Mouse (Mus musculus): ENCODE measurements at regions not wholly inside any gene's neighbourhood (a gene's known extent, or its start where the extent isn't known, plus 50 kb on each side); places are given as distances from the start of the nearest gene placed in this dataset.

DNA sequence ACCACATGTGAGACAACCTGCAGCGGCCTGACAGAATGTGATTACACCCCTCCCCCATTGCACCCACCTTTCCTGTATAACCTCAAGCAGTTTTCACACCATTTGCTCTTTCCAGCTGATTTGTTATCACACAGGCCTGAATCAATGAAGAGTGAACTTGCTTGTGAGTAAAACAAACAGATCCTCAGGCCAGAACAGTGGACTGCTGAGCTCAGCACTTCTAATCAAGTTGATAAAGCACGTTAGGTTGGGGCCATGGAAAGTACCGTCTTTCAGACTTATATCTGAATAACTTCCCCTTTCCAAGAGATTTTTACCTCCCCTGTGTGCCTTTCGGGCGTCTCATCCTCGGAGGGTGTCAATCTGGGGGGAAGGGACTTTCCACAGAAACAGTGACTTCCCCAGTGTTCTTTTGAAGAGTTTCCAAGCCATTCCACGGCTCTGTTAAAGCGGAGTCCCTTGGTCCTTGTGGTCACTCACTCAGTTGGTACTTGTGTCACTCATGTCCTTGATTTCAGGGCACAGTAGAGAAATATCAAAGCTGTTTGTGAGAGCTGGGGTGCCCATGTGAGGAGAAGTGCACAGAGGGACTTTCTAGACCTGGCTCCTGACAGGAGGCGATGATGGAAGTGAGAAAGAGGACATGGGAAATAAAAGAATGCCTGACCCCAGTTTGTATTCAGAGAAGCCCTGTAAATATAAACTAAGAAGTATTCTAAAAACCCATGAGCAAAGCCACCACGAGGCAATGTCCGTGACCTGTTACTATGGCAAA lies 317.9 kb upstream of the Arglu1 start:
- peak; percentile 55; the same call in 1 of the 2 replicates for TF ChIP-seq GATA4 (IDR thresholded peaks at IDR 0.05; ENCODE audit: insufficient replicate concordance, low read length)

DNA sequence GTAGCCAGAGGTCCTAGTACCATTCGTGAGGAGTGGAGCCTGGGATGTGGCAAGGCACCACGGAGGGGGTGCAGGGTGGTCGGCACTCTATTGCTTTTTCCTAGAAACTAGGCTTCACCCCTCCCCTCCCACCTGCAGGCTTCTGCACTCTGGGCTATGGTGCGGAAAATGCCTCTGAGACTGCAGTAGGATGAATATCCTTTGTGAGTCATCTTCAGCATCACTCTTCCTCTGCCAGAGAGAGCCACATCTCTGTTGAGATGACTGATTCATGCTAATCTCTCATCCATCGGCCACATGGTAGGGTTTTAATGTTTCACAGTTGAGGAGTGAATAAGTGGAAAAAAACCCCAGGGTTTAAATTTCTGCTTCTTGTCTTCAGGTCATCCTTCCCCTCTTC lies 309.6 kb upstream of the Arglu1 start:
- TF ChIP-seq GATA4 (IDR thresholded peaks at IDR 0.05; ENCODE audit: insufficient replicate concordance, low read length) = no peak

DNA sequence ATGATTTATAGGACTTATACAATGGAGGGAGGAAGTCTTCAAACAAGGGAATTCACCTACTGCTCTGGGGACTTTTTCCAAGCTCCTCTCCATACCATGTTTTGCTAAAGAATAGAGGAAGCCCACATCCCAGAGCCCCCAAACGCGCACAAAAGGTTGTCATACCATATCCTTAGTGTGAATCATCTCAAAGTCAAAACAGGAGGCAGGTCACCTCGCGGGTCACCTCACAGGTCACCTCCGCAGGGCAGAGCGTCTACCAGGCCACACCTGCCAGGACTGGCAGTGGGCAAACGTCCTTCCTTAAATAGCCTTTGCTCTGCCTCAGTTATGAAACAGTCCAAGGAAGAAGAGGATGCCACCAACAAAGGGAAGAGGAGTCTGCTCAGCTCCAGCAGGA lies 307.3 kb upstream of the Arglu1 start:
- TF ChIP-seq GATA4 (IDR thresholded peaks at IDR 0.05; ENCODE audit: insufficient replicate concordance, low read length) = no peak

DNA sequence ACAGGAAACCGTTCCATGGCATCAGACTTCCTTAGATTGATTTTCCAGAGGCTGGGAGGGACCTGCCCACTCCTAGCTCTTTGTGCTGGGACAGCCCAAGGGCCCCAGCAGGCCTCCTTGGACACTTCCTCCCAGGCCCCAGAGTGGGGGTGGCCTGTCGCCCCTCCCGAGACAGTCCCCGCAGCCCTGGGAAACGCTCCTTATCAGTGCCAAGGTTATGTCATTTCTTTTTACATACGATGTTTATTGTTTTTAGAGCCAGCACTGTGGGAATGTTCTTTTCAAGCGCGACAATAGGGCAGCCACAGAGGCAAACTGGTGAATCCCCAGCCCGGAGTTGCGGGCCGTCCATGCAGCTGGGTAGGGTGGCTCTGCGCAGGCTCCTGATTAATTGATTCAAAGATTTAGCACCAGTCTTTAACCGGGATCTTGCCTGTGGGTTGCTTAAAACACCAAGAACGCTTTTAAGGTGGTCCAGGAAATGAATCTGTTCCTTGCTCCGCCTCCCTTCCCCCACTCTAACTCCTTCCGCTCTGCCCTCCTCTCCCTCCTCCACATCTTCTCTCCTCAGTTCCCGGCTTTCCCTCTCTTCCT lies 304.4 kb upstream of the Arglu1 start:
- TF ChIP-seq GATA4 (IDR thresholded peaks at IDR 0.05; ENCODE audit: insufficient replicate concordance, low read length) = peak; percentile 84; the same call in 1 of the 2 replicates

DNA sequence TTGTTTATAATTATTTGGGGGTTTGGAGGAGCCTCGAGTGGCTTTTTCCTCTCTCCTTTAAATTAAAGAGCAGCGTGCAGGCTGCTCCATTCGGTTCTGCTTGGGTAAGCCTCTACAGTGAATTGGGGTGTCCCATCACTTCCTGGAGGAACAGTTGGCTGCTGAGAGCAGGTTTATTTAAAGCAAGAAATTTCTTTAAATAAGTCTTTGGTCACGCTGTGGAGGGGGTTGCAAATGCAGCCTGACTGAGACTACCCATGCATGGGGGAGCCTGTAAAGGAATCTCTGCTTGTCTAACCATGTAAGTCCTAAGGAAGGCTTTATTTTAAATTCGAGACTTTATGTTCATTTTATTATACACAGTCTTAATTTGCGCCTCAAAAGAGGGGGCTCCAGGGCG lies 303.7 kb upstream of the Arglu1 start:
- no peak for TF ChIP-seq GATA4 (IDR thresholded peaks at IDR 0.05; ENCODE audit: insufficient replicate concordance, low read length)

DNA sequence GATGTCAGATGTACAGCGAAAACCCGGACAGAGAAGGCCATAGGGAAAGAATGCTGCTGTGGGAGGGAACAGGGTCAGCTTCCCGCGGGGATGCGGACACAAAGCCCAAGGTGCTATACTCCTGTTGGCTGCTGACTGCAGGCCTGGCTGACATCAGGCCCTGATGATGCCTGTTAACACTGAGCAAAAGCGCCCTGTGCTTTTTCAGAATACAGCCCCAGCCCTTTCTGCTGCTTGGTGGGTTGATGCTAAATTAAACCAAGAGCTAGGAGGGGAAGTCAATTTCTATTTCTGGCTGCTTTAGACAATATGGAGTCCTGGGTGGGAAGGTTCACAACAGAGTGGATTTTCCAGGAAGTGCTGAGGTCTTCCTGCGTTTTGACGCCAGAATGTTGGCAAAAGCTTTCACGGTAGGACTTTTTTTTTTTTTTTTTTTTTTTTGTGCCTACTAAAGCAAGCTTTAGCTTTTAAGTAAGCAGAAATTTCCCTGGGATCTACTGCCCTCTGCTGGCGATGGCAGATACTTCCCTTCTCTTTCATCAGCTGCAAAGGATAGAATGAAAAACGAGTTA lies 302.2 kb upstream of the Arglu1 start:
- no peak for TF ChIP-seq GATA4 (IDR thresholded peaks at IDR 0.05; ENCODE audit: insufficient replicate concordance, low read length)

- TF ChIP-seq GATA4 (IDR thresholded peaks at IDR 0.05; ENCODE audit: insufficient replicate concordance, low read length) = no peak
Measured at GRCm38 (mm10) chr8:8991026-8991425, 300.7 kb upstream of the Arglu1 start.

DNA sequence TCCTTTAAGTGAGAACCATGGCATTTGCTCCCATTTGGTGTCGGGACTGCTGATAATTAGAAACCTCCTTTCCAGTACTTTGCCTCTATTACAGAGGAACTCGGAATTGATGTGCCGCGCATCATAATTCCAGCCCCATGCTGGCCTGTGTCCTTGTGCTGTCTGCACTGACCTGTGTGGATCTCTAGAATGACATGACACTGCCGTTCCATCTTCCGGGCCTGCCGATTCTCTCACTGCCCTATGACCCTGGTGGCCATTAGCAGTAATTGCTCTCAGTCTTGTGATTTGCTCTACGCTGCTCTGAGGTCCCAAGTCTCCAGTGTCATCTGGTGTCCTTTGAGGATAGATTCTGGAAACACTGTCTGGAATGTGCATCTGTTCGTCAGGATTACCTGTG lies 295.7 kb upstream of the Arglu1 start:
- no peak for TF ChIP-seq GATA4 (IDR thresholded peaks at IDR 0.05; ENCODE audit: insufficient replicate concordance, low read length)

- no peak for TF ChIP-seq GATA4 (IDR thresholded peaks at IDR 0.05; ENCODE audit: insufficient replicate concordance, low read length)
Measured at GRCm38 (mm10) chr8:8985395-8985794, 295.1 kb upstream of the Arglu1 start.

GRCm38 (mm10) chr8:8984829-8985251 lies 294.5 kb upstream of the Arglu1 start:
- no peak for TF ChIP-seq GATA4 (IDR thresholded peaks at IDR 0.05; ENCODE audit: insufficient replicate concordance, low read length)

DNA sequence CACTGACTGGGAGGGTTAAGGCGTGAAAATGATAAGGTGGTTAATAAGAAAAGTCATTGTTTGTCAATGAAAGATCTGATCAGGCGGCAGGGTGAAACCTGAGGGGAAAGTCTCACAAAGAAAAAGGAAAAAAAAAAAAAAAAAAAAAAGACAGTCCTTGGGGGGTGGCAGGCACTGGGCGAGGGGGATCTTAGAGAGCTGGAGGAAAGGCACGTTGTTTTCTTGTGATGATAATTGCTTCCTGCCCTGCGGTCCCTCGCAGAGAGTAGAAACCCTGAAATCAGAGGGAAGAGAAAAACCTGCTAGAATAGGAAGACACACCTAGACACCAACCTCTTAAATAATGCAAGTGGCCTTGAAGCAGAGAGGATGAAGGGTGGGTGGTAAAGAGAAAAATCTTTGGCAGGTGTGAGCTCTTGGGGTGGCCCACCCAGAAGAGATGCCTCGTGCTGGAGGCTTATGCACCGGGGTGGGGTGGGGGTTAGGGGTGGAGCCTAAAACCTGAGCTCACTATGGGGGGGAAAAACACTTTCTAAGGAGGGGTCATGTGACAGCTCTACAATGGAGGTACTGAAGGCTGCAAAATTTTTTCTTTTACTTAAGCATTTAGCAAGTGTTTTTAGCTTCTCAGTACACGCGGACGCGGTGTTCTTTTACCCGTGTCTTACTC lies 294.0 kb upstream of the Arglu1 start:
- no peak for TF ChIP-seq GATA4 (IDR thresholded peaks at IDR 0.05; ENCODE audit: insufficient replicate concordance, low read length)

GRCm38 (mm10) chr8:8983133-8983661 lies 292.9 kb upstream of the Arglu1 start:
- TF ChIP-seq GATA4 (IDR thresholded peaks at IDR 0.05; ENCODE audit: insufficient replicate concordance, low read length) = no peak

- no peak for TF ChIP-seq GATA4 (IDR thresholded peaks at IDR 0.05; ENCODE audit: insufficient replicate concordance, low read length)
Measured at GRCm38 (mm10) chr8:8978969-8979368, 288.6 kb upstream of the Arglu1 start.

DNA sequence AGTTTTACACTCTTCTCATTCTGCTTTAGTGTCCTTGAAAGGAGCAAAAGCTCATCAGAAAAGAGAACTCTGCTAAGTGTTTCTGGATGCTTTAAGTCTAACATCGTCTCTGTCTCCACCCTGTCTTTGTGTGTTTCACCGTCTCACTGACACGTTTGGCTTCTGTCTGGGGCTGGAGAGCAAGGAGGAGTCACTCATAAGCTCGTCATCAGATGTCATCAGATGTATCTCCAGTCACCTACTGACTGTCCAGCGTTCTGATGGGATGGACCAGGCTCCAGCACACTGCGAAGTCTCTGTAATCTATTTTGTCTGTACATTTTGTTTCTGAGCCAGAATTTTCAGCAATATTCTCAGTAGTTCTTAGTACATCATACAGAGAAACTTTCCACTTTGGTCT lies 283.4 kb upstream of the Arglu1 start:
- no peak for TF ChIP-seq GATA4 (IDR thresholded peaks at IDR 0.05; ENCODE audit: insufficient replicate concordance, low read length)

DNA sequence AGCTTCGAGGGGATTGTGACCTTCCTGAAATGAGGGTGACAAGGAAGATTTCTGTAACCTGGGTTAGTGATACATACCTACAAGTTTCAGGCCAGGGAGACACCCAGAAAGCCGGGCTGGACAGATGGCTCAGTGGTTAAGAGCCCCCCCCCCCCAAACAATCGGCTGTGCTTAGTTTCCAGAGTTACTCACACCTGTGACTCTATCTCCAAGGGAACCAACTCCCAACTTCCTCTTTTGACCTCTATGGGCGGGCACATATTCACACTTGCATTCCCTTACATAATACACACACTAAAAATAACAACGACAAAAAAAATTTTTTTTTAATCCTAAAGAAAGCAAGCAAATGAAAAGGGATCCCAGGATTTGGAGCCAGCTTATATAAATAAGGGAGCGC lies 283.0 kb upstream of the Arglu1 start:
- TF ChIP-seq GATA4 (IDR thresholded peaks at IDR 0.05; ENCODE audit: insufficient replicate concordance, low read length) = no peak

DNA sequence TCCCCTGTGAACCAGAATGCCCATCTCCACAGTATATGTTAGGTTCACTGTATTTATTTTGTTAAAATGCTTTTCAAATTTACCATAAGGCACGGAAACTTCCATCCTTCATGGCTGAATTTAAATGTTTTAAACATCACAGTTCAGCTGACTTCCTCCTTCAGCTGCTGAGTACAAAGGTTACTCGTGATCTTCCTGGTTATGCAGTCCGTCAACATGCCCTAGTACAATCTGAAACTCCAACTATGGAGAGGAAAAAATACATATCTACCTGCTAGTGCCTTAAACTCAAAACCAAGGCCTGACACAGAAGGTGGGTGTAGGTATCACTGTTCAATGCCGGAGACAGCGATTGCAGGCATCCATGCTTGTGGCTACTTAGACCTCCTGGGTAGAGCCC lies 280.5 kb upstream of the Arglu1 start:
- TF ChIP-seq GATA4 (IDR thresholded peaks at IDR 0.05; ENCODE audit: insufficient replicate concordance, low read length) = no peak
